Mouse (Mus musculus) forebrain, embryonic 16.5 days (tissue): ENCODE results near the gene Phactr4. TPM values are rescaled to one million over a fixed set of nuclear protein-coding genes. Genes with fewer than 3 reads are reported as not detected.

Experiments
- ATAC-seq: fragments of 200-750 bp; cut with Nextera tagmentation; 2 replicates; pipeline ENCODE4 v1.8.0; 2017; ENCODE audit warnings: mild to moderate bottlenecking, moderate library complexity
- H3K27ac ChIP-seq: fragments of 300-500 bp; sonication (generic); 2 replicates; pipeline ENCODE4 v1.5.1; 2014; ENCODE audit warnings: low read length, control low read depth
- H3K27me3 ChIP-seq: fragments of 300-500 bp; sonication (generic); replicated peaks from 2 replicates; pipeline ENCODE4 v1.6.1; 2014; ENCODE audit warnings: low read length; ENCODE audit not compliant: control insufficient read depth, insufficient read depth
- H3K36me3 ChIP-seq: fragments of 300-500 bp; sonication (generic); 2 replicates; pipeline ENCODE4 v1.6.1; 2014; ENCODE audit not compliant: control insufficient read depth, insufficient read depth
- H3K4me1 ChIP-seq: fragments of 300-500 bp; sonication (generic); replicated peaks from 2 replicates; pipeline ENCODE4 v1.6.1; 2014; ENCODE audit warnings: low read length; ENCODE audit not compliant: control insufficient read depth, insufficient read depth
- H3K4me2 ChIP-seq: fragments of 300-500 bp; sonication (generic); 2 replicates; pipeline ENCODE4 v1.6.1; 2014; ENCODE audit warnings: mild to moderate bottlenecking, low read length, control low read depth
- H3K4me3 ChIP-seq: fragments of 300-500 bp; sonication (generic); replicated peaks from 2 replicates; pipeline ENCODE4 v1.5.1; 2014; ENCODE audit warnings: mild to moderate bottlenecking, low read length, control low read depth
- H3K9ac ChIP-seq: fragments of 300-500 bp; sonication (generic); replicated peaks from 2 replicates; pipeline ENCODE4 v1.6.1; 2014; ENCODE audit warnings: low read depth, low read length, control low read depth
- H3K9me3 ChIP-seq: fragments of 300-500 bp; sonication (generic); 2 replicates; pipeline ENCODE4 v1.6.1; 2016; ENCODE audit warnings: low read length; ENCODE audit not compliant: control insufficient read depth
- WGBS: fragments of 180-500 bp; shearing (Covaris S2); extraction: QIAGEN DNeasy Blood & Tissue Kit; methylation state at CpG from one replicate; pipeline ENCODE4 v1.1.7; 2014; 5-methylcytosine and 5-hydroxymethylcytosine counted together
- polyA plus RNA-seq: library from polyadenylated mRNA; unstranded; fragments of >200 nt; fragmentation: Nextera tagmentation; extraction: Ambion mirVana; gene quantifications from 2 replicates; pipeline ENCODE4 v1.2.1, GENCODE M21; 2015

The Phactr4 gene
- polyA plus RNA-seq, 1 experiment from 2014 or later: 9.7 TPM

DNA sequence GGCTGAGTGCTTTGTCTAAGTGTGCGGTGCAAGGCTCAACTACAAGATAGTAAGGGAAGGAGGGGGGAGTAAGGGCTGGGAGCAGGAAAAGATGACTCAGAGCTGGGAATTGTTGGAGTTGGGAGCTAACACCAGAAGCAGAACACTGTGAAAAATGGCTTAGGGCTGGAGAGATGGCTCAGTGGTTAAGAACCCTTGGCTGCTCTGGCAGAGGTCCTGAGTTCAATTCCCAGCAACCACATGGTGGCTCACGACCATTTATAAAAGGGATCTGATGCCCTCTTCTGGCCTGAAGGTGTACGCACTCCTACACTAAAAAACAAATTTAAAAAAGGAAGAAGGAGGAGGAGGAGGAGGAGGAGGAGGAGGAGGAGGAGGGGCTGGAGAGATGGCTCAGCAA lies 75.6 kb downstream of the Phactr4 start:
- Histone ChIP-seq H3K4me2 (no peak overlapping the region), H3K9me3 (no peaks in the 10 kb centered on the region), H3K36me3 (no peaks in the 10 kb centered on the region), H3K4me1 (peaks cover 19% of the 10 kb centered on the region), H3K27ac (no peak overlapping the region), H3K4me3 (no peak overlapping the region), H3K27me3 (no peaks in the 10 kb centered on the region), H3K9ac (no peak overlapping the region)
- 62% methylated on average over 3 of the region's 3 CpGs for WGBS
- no peak for ATAC-seq

DNA sequence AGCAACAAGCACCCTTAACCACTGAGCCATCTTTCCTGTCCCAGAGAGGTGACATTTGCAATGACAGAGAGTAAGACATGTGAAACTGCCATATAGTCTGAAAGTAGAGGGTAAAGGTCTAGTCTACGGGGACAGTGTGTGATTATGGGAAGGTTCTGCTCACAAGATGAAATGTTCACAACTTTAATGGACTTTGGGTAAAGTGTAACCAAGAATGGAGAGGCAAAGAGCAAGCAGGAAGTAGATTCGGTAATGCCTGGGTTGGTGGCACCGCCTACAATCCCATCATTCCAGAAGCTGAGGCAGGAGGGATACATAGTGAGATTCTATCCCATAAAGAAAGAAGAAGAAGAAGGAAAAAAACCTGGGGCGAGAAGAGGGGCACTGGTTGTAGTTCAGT lies 76.0 kb downstream of the Phactr4 start:
- Histone ChIP-seq H3K9ac (no peak overlapping the region), H3K9me3 (no peaks in the 10 kb centered on the region), H3K36me3 (no peaks in the 10 kb centered on the region), H3K4me3 (no peak overlapping the region), H3K27me3 (no peaks in the 10 kb centered on the region), H3K4me1 (peaks cover 16% of the 10 kb centered on the region), H3K4me2 (no peak overlapping the region), H3K27ac (no peak overlapping the region)
- no peak for ATAC-seq
- 86% methylated on average over 4 of the region's 4 CpGs for WGBS

DNA sequence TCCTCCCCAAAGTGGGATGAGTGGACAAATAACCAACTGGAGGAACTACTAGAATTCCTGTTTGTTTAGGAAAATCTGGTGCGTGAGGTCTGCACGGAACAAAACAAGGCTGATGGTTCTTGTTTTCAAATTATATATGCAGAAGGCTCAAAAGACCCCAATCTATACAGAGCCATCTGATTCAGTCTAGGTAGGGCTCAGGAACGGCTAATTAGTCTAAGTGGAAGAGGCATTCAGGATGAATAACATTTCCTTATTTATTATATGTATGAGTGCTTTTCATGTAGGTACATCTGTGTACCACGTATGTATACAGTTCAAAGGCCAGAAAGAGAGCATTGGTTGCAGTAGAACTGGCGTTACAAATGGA lies 76.5 kb downstream of the Phactr4 start:
- no peaks in the 10 kb centered on the region for H3K9me3 ChIP-seq
- H3K4me1 ChIP-seq: peaks cover 16% of the 10 kb centered on the region
- 39% methylated on average over 5 of the region's 5 CpGs for WGBS
- H3K4me3 ChIP-seq: peak overlapping the region; percentile 80
- no peak overlapping the region; the same call in 1 of the 2 replicates for H3K9ac ChIP-seq
- peak overlapping the region; percentile 90; the same call in 1 of the 2 replicates for H3K4me2 ChIP-seq
- H3K36me3 ChIP-seq: no peaks in the 10 kb centered on the region
- peak; percentile 20 for ATAC-seq
- H3K27me3 ChIP-seq: no peaks in the 10 kb centered on the region
- no peak overlapping the region for H3K27ac ChIP-seq

DNA sequence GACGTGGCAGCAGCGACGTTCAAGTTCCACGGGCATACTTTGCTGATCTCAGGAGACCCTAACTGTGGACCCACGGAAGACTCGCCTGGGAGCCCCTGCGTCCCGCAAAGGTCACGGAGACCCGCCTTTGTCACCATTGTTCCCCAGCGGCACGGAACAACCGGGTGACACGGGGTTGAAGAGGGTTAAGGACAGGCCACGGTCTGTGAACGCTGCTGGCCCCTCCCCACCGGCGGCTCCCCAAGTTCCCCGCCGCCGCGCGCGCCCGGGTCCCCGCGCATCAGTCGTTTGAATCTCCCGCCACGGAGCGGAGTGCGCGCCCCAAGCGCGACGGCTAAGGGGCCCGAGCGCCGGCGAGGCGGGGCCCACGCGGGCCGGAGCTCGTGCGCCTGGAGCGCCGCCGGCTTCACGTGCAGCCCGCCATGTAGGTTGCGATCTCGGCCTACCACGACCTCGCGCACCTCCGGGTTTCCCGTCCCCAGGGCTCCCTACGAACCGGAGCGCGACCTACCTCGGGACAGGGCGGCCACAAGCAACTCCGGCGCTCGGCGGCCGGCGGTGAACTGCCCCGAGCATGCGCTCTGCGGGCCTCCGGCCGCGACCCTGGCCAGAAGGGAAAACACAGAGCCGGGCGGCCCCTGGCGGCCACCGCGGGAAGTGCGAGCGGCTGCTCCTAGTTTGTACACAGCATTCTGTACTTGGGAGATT lies 77.0 kb downstream of the Phactr4 start:
- 0 out of 2 replicates have a peak overlapping the region, but pooled peaks have one; percentile 21 for H3K27ac ChIP-seq

DNA sequence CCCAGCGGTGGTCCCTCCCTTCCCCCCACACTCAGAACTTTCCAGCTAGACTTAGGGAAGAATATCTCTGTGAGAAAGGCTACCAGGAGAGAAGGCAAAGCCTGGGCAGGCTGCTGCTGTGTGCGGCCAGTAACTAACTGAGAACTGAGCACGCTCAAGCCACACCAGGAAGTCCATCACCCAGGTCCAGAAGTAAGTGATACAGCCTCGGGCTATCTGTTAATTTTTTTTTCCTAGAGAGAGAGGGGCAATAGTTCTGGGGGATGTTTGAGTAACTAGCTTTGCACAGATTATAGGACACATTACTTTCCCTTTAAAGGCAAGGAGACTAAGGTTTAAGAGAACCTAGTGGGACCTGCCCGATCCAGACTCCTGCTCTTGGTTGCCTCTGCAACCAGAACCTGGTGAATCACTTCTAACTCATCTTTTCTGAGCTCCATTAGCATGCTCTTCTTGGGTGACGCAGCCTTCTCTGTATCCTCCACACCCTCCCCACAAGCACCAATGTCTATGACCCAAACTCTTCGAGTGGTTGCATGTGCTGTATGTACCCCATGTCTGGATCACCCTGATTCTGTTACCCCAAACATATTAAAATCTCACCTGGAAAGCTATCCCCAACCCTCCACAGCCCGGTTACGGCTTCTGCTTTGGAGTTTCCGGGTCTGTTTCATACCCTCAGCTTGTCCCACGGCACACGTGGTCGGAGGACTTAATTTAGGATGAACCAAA lies 77.7 kb downstream of the Phactr4 start:
- H3K27me3 ChIP-seq: no peaks in the 10 kb centered on the region

More for the DNA sequence above, 77.0 kb downstream of the Phactr4 start:
- WGBS: under 1% methylated on average over 82 of the region's 83 CpGs
- Histone ChIP-seq H3K36me3 (no peaks in the 10 kb centered on the region), H3K9ac (peak overlapping the region; percentile 78), H3K4me2 (peak overlapping the region; percentile 90), H3K4me3 (peak overlapping the region; percentile 80), H3K27me3 (no peaks in the 10 kb centered on the region), H3K9me3 (no peaks in the 10 kb centered on the region), H3K4me1 (peaks cover 16% of the 10 kb centered on the region)
- ATAC-seq: peak; percentile 91

DNA sequence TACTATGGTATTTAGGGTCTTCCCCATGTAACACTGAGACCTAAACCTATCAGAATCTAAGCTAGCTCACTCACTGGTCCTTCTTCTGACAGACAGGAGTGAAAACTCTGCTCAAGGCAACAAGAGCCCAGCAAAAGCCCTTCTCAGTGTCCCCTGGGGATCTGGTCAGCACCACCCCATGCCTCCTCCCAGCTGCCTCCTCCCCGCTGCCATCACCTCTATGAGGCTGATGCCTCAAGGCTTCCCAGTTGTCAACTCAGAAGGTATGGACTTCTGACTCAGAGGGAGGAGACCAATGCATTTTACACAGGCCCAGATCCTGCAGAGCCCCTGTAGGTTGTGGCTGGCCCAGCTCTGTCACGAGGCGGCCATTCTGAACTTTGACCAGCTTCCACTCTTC lies 80.8 kb downstream of the Phactr4 start:
- H3K9ac ChIP-seq: no peak overlapping the region
- H3K27ac ChIP-seq: no peak overlapping the region
- WGBS: 91% methylated on average over 3 of the region's 3 CpGs
- no peak overlapping the region for H3K4me3 ChIP-seq
- H3K27me3 ChIP-seq: no peaks in the 10 kb centered on the region
- H3K36me3 ChIP-seq: peaks cover 2% of the 10 kb centered on the region; the same call in 1 of the 2 replicates
- no peak for ATAC-seq
- no peak overlapping the region for H3K4me2 ChIP-seq
- H3K9me3 ChIP-seq: no peaks in the 10 kb centered on the region
- peaks cover 16% of the 10 kb centered on the region for H3K4me1 ChIP-seq

More for the DNA sequence above, 77.7 kb downstream of the Phactr4 start:
- WGBS: 7% methylated on average over 13 of the region's 13 CpGs
- Histone ChIP-seq H3K4me3 (peak overlapping the region; percentile 80), H3K36me3 (no peaks in the 10 kb centered on the region), H3K4me2 (peak overlapping the region; percentile 90), H3K9ac (peak overlapping the region; percentile 78), H3K27ac (no peak overlapping the region), H3K9me3 (no peaks in the 10 kb centered on the region), H3K4me1 (peaks cover 16% of the 10 kb centered on the region)
- peak; percentile 13; the same call in 1 of the 2 replicates for ATAC-seq

DNA sequence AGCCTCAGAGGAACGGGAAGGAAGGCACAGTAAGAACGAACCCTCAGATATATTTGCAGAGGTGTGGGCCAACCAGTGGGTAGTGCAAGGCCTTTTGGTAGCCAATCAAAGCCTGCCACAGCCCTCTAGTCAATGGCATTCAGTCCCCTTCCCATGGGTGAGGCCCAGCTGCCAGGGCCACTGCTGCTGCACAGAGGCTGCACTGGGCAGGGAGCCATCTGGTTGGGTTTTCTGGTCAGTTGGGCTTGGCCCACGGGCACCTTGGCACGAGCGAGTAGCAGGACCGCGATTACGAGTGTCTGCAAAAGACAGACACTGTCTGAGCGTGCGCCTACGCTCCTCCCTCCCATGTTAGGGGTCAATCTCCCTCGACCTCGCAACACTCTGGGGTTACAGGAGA lies 83.3 kb downstream of the Phactr4 start:
- H3K27me3 ChIP-seq: no peaks in the 10 kb centered on the region
- H3K27ac ChIP-seq: no peak overlapping the region
- peaks cover 6% of the 10 kb centered on the region for H3K4me1 ChIP-seq
- ATAC-seq: no peak
- no peak overlapping the region for H3K9ac ChIP-seq
- H3K4me2 ChIP-seq: no peak overlapping the region
- 89% methylated on average over 13 of the region's 13 CpGs for WGBS
- no peak overlapping the region for H3K4me3 ChIP-seq
- peaks cover 7% of the 10 kb centered on the region for H3K36me3 ChIP-seq
- H3K9me3 ChIP-seq: no peaks in the 10 kb centered on the region

DNA sequence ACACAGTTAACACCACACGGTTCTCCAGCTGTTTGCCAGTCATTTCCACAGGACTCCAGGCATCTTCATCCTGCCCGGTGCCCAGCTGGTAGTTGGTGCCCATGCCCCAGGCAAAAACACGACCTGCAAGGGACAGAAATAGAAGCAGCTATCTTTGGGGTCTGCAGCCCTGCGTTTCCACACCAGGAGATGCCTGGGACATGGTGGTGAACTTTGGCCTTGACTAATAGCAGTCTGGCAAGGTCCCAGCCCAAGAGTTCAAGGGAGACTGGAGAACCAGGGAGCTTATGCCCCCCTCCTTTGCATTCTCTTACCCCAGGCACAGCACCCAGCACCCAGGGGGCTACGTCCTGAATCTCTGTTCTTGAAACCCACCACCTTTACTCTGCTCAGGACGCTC lies 89.4 kb downstream of the Phactr4 start:
- 93% methylated on average over 6 of the region's 6 CpGs for WGBS
- Histone ChIP-seq H3K27me3 (no peaks in the 10 kb centered on the region), H3K9me3 (no peaks in the 10 kb centered on the region), H3K9ac (no peak overlapping the region), H3K27ac (no peak overlapping the region), H3K4me1 (peaks cover 11% of the 10 kb centered on the region), H3K4me2 (no peak overlapping the region), H3K4me3 (no peak overlapping the region), H3K36me3 (peaks cover 13% of the 10 kb centered on the region; the same call in 1 of the 2 replicates)
- ATAC-seq: no peak

DNA sequence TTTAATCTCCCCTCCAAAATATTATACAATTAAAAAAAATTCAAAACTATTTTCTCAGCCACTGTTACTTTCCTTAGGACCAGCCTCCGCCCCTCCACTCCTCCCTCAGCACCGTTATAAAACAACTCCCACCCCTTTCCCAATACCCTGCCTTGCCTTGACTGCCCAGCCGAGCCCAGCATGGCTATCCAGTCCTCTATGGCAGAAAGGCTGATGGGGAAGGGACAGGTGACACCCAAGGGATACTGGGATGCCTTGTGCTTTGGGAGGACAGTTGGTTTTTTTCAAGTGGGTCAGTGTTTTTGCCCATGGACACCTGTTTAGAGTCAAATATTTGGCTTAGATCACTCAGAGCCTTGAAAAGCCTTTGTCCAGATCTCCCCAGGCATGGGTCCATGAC lies 90.3 kb downstream of the Phactr4 start:
- Histone ChIP-seq H3K27me3 (no peaks in the 10 kb centered on the region), H3K9ac (no peak overlapping the region), H3K4me2 (no peak overlapping the region), H3K4me3 (no peak overlapping the region), H3K36me3 (peaks cover 13% of the 10 kb centered on the region; the same call in 1 of the 2 replicates), H3K27ac (no peak overlapping the region), H3K4me1 (peaks cover 12% of the 10 kb centered on the region), H3K9me3 (no peaks in the 10 kb centered on the region)
- ATAC-seq: no peak
- WGBS: 87% methylated on average over 3 of the region's 3 CpGs
